Mouse (Mus musculus) heart, embryonic 16.5 days (tissue): ENCODE measurements at regions not wholly inside any gene's neighbourhood (a gene's known extent, or its start where the extent isn't known, plus 50 kb on each side); places are given as distances from the start of the nearest gene placed in this dataset.
A peak's percentile ranks its signal among the peaks of the same experiment; 100 is the strongest.

Experiments
- ATAC-seq: fragments of 200-750 bp; cut with Nextera tagmentation; replicated peaks from 2 replicates; pipeline ENCODE4 v1.8.0; 2017; ENCODE audit warnings: moderate number of reproducible peaks; ENCODE audit not compliant: insufficient read depth, low FRiP score; ENCODE audit errors: extremely low read depth
- H3K27ac ChIP-seq: fragments of 300-500 bp; sonication (generic); 2 replicates; pipeline ENCODE4 v1.5.1; 2014; ENCODE audit warnings: mild to moderate bottlenecking, low read length, control low read depth, moderate library complexity
- H3K27me3 ChIP-seq: fragments of 300-500 bp; sonication (generic); 2 replicates; pipeline ENCODE4 v1.6.1; 2014; ENCODE audit warnings: low read length, mixed read lengths; ENCODE audit not compliant: control insufficient read depth, insufficient read depth
- H3K36me3 ChIP-seq: fragments of 300-500 bp; sonication (generic); 2 replicates; pipeline ENCODE4 v1.6.1; 2014; ENCODE audit not compliant: control insufficient read depth, insufficient read depth
- H3K4me1 ChIP-seq: fragments of 300-500 bp; sonication (generic); 2 replicates; pipeline ENCODE4 v1.6.1; 2014; ENCODE audit warnings: low read length, mixed read lengths; ENCODE audit not compliant: control insufficient read depth, insufficient read depth
- H3K4me2 ChIP-seq: fragments of 300-500 bp; sonication (generic); 2 replicates; pipeline ENCODE4 v1.6.1; 2014; ENCODE audit warnings: low read depth, mild to moderate bottlenecking, control low read depth, low read length
- H3K4me3 ChIP-seq: fragments of 300-500 bp; sonication (generic); 2 replicates; pipeline ENCODE4 v1.5.1; 2014; ENCODE audit warnings: mild to moderate bottlenecking, control low read depth, low read length
- H3K9ac ChIP-seq: fragments of 300-500 bp; sonication (generic); 2 replicates; pipeline ENCODE4 v1.6.1; 2014; ENCODE audit warnings: low read length, control low read depth
- H3K9me3 ChIP-seq: fragments of 300-500 bp; sonication (generic); replicated peaks from 2 replicates; pipeline ENCODE4 v1.6.1; 2016; ENCODE audit warnings: low read length; ENCODE audit not compliant: control insufficient read depth
- WGBS: fragments of 180-500 bp; shearing (Covaris S2); extraction: QIAGEN DNeasy Blood & Tissue Kit; methylation state at CpG from one replicate; pipeline ENCODE4 v1.1.7; 2014; 5-methylcytosine and 5-hydroxymethylcytosine counted together

DNA sequence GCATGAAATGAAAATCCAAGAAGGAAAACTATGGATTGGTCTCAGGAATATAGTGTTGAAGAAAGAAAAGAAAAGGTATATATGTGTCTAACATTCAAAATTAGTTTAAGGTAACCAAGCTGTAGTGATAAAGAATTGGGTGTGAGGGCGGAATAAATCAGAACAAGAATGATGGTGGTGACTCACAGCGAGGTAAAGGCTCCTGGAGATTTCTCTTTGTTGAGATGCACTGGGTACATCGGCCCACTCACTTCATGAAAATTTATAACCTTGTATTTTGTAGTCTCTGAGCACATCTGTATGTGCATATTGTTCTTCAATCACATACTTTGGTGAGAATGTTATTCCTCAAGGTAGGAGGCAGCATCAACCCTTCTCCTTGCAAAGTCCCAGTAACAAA is 525.0 kb upstream of the Fat1 start:
- Histone ChIP-seq H3K27me3 (no peaks in the 10 kb centered on the region), H3K9ac (no peak overlapping the region), H3K4me2 (no peak overlapping the region), H3K4me3 (no peak overlapping the region), H3K4me1 (no peaks in the 10 kb centered on the region), H3K27ac (no peak overlapping the region), H3K36me3 (no peaks in the 10 kb centered on the region), H3K9me3 (peaks cover 5% of the 10 kb centered on the region)
- no peak for ATAC-seq
- 88% methylated on average over 3 of the region's 3 CpGs for WGBS

DNA sequence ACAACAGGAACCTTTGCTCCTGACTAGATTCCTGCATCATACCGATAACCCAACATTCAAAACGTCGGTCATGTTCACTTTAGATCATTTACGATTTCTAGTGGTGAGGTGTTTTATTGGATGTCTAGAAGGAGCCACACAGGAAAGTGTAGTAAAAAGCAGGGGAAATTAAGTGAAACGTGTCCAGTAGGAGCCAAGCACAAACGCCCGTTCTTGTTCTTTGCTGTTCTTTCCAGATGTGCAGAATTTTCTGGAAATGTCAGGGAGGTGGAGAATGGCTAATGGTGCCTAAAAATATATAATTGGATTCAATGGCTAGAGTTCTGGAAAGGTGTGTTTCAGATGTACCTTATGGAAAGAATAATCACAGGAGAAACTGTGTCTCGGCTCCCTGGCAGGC is 517.2 kb upstream of the Fat1 start:
- WGBS: 84% methylated on average over 8 of the region's 8 CpGs
- Histone ChIP-seq H3K27ac (no peak overlapping the region), H3K4me2 (no peak overlapping the region), H3K27me3 (no peaks in the 10 kb centered on the region), H3K9me3 (no peaks in the 10 kb centered on the region), H3K4me1 (no peaks in the 10 kb centered on the region), H3K36me3 (no peaks in the 10 kb centered on the region), H3K9ac (no peak overlapping the region), H3K4me3 (no peak overlapping the region)
- no peak for ATAC-seq

DNA sequence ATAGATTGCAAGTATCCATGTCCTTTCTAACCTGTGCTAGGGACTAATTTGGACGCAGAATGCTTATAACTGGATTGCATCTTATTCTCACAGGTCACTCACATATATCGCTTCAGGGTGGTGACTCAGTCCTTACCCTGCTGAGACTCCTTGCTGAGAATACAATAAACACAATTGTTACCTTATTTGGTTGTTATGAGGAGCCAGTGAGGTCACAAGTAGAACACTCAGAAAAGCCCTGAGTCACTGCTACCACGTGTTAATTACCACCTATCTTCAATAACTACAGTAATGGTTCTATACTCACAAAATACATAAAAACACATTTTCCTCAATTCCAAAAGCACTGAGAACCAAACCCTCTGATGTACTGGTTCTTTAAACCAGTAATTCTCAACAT is 479.8 kb upstream of the Fat1 start:
- H3K4me2 ChIP-seq: no peak overlapping the region
- 63% methylated on average over 3 of the region's 3 CpGs for WGBS

DNA sequence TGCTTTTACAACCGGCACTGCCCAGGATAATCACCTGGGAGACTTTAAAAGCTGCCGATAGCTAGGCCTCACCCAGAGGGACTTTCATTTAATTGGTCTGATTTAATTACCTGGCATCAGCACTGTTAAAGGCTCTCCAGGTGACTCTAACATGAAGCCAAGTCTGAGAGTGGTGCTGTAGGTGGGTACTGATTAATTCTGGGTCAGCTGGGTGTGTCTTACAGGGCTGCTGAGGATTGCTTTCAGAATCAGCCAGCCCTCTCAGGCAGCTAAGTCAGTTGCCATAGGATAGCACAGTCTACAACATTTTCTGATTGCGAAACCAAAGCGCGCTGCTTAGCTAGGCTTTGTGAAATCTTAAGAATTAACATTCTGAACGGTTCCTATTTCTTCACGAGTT is 478.9 kb upstream of the Fat1 start:
- H3K4me2 ChIP-seq: no peak overlapping the region
- no peaks in the 10 kb centered on the region for H3K36me3 ChIP-seq
- ATAC-seq: no peak
- WGBS: 78% methylated on average over 7 of the region's 7 CpGs
- no peaks in the 10 kb centered on the region for H3K4me1 ChIP-seq
- no peaks in the 10 kb centered on the region for H3K9me3 ChIP-seq
- H3K27me3 ChIP-seq: no peaks in the 10 kb centered on the region
- no peak overlapping the region for H3K9ac ChIP-seq
- H3K4me3 ChIP-seq: no peak overlapping the region
- H3K27ac ChIP-seq: no peak overlapping the region

More for the DNA sequence above, 479.8 kb upstream of the Fat1 start:
- Histone ChIP-seq H3K27ac (no peak overlapping the region), H3K27me3 (no peaks in the 10 kb centered on the region), H3K4me1 (no peaks in the 10 kb centered on the region), H3K9me3 (no peaks in the 10 kb centered on the region), H3K4me3 (no peak overlapping the region), H3K9ac (no peak overlapping the region), H3K36me3 (no peaks in the 10 kb centered on the region)
- ATAC-seq: no peak

DNA sequence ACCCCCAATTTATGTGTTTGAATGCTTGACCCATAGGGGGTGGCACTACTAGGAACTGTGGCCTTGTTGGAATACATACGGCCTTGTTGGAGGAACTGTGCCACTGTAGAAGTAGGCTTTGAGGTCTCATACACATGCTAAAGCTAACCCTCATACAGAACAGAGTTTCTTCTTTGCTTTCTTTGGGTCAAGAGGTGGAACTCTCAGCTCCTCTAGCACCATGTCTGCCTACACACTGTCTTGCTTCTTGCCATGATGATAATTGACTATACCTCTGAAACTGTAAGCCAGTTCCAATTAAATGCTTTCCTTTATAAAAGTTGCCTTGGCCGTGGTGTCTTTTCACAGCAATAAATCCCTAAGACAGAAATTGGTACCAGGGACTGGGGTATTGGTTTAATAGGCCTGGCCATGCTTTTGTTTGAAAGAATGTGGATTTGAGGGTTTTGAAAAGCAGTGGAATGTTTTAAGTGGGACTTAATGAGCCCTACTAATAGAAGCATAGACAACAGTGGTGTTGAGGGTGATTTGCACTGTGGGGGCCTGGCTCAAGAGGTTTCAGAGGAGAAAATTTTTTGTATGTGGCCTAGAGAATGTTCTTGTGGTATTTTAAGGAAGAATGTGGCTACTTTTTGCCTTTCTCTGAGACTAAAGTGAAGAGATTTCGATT is 468.7 kb upstream of the Fat1 start:
- Histone ChIP-seq H3K4me2 (no peak overlapping the region), H3K27ac (no peak overlapping the region), H3K9ac (no peak overlapping the region), H3K4me3 (no peak overlapping the region), H3K9me3 (no peaks in the 10 kb centered on the region), H3K36me3 (no peaks in the 10 kb centered on the region), H3K27me3 (no peaks in the 10 kb centered on the region), H3K4me1 (no peaks in the 10 kb centered on the region)
- WGBS: 77% methylated on average over 3 of the region's 3 CpGs
- ATAC-seq: no peak

DNA sequence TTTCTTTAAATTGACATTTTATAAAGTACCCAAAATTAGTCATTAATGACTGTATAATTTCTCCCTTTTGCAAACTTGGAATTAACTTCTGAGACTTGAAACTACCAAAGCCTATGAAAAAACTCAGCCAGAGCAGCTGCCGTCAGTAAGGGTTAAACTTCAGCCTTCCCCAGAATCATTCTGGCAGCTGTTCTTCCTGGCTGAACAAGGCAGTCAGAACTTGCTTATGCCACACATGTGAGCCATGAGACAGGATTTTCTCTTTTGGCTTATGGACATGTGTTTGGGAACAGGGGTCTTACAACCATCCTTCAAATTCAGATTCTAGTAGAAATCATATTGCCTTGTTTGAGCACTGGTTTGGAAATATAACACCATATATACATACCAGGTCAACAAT is 422.4 kb upstream of the Fat1 start:
- WGBS: 86% methylated on average over 1 of the region's 1 CpGs
- Histone ChIP-seq H3K4me2 (no peak overlapping the region), H3K27ac (no peak overlapping the region), H3K9me3 (no peaks in the 10 kb centered on the region), H3K9ac (no peak overlapping the region), H3K4me3 (no peak overlapping the region), H3K36me3 (no peaks in the 10 kb centered on the region), H3K27me3 (no peaks in the 10 kb centered on the region), H3K4me1 (no peaks in the 10 kb centered on the region)
- no peak for ATAC-seq

DNA sequence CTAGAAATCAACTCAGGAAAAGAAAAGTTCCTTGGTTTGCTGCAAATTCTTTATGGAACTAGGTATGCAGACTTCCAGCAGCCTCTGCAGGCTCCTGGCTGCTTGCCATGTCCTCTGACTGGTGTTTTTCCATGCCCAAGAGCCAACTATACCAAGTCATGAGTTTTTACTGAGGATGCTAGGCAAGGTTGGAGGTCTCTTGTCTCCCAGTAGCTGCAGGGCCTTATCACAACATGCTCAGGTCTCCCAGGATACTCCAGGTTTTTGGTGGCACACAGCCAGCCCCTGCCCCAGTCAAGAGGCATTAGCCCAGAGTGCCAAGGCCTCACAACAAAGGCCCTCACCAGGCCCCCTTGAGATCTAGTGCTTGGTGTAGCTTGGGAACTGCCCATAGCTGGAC is 409.3 kb upstream of the Fat1 start:
- H3K4me3 ChIP-seq: no peak overlapping the region
- H3K36me3 ChIP-seq: no peaks in the 10 kb centered on the region
- peak; percentile 73 for ATAC-seq
- peak overlapping the region; percentile 61 for H3K27ac ChIP-seq
- no peaks in the 10 kb centered on the region for H3K9me3 ChIP-seq
- H3K4me2 ChIP-seq: no peak overlapping the region
- H3K9ac ChIP-seq: no peak overlapping the region
- H3K27me3 ChIP-seq: no peaks in the 10 kb centered on the region
- peaks cover 9% of the 10 kb centered on the region for H3K4me1 ChIP-seq

DNA sequence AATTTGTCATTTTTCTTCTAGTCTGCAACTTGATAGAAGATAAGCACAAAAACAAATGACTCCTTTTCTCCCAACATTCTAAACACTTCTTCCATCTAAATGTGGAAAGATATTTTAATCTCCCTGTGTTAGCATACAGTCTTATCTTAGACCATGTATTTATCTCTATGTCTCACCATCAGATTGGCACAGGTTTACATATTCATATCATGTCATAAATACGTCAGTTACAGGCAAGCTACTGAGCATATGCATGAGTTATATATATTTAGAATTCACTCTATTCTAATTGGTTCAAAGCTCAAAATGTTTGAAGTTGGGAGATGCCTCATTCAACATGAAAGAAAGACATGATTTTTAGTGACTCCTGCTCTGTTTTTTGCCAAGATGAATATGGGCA is 405.6 kb upstream of the Fat1 start:
- Histone ChIP-seq H3K4me3 (no peak overlapping the region), H3K9ac (no peak overlapping the region), H3K9me3 (no peaks in the 10 kb centered on the region), H3K36me3 (no peaks in the 10 kb centered on the region), H3K27ac (no peak overlapping the region), H3K4me1 (peaks cover 9% of the 10 kb centered on the region), H3K4me2 (no peak overlapping the region), H3K27me3 (no peaks in the 10 kb centered on the region)
- 58% methylated on average over 1 of the region's 1 CpGs for WGBS
- no peak for ATAC-seq

DNA sequence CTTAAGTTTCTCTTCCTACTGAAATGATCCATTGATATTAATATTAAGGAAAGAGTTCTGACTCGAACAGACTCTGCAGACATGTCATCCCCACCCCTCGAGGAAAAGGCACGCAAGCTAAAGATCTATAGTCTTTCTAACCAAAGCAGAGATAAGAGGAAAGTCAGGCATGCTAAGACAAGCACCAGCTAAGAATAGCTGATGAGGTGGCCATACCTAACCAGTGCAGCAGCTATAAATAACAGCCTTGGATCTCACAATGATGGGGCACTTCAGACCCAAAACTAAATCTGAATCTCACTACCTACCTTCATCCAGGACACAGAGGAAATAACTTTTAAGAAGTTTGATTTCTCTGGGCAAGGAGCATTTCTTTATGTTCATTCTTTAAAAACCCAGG is 386.4 kb upstream of the Fat1 start:
- ATAC-seq: peak; percentile 65; the same call in 1 of the 2 replicates
- Histone ChIP-seq H3K27me3 (no peaks in the 10 kb centered on the region), H3K4me3 (no peak overlapping the region), H3K27ac (peak overlapping the region; percentile 62), H3K9me3 (no peaks in the 10 kb centered on the region), H3K4me1 (no peaks in the 10 kb centered on the region), H3K4me2 (0 out of 2 replicates have a peak overlapping the region, but pooled peaks have one; percentile 5), H3K9ac (no peak overlapping the region), H3K36me3 (no peaks in the 10 kb centered on the region)
- 30% methylated on average over 3 of the region's 3 CpGs for WGBS
